Mouse (Mus musculus) C2C12 (cell line): Measurements from ENCODE around the gene Igsf21.

ENCODE experiments used
- CEBPB ChIP-seq: IDR thresholded peaks from one replicate; pipeline ENCODE4 v1.6.1; 2011; ENCODE audit warnings: low read depth, mild to moderate bottlenecking, control low read depth, moderate library complexity
- CTCF ChIP-seq: IDR thresholded peaks from one replicate; pipeline ENCODE4 v1.5.1; 2011; ENCODE audit not compliant: control insufficient read depth, insufficient read depth, insufficient read length
- FOSL1 ChIP-seq: IDR thresholded peaks from one replicate; pipeline ENCODE4 v1.8.0; 2011; ENCODE audit warnings: mild to moderate bottlenecking, low read length; ENCODE audit not compliant: poor library complexity, insufficient read depth, severe bottlenecking
- MAX ChIP-seq: IDR thresholded peaks from one replicate; pipeline ENCODE4 v1.6.1; 2011; ENCODE audit warnings: mild to moderate bottlenecking, control low read depth
- USF1 ChIP-seq: IDR thresholded peaks from one replicate; pipeline ENCODE4 v1.6.1; 2011; ENCODE audit warnings: low read depth, mild to moderate bottlenecking, control low read depth, moderate library complexity

- TF ChIP-seq CTCF (no peak), MAX (no peak), USF1 (no peak), FOSL1 (no peak), CEBPB (no peak)
Observed at GRCm38 (mm10) chr4:140122534-140122933, 124.0 kb downstream of the Igsf21 start.
